Mouse (Mus musculus) embryonic fibroblast, embryonic 13.5 days (primary cell): ENCODE results near the gene Igsf21.

Source experiments
- CTCF ChIP-seq: IDR thresholded peaks from 2 replicates; pipeline ENCODE4 v1.5.1; 2011; ENCODE audit warnings: mild to moderate bottlenecking, control low read depth, low read length, moderate library complexity, borderline replicate concordance; ENCODE audit not compliant: insufficient read depth
- POLR2A ChIP-seq: IDR thresholded peaks from 2 replicates; pipeline ENCODE4 v1.6.1; 2011; ENCODE audit warnings: low read depth, mild to moderate bottlenecking, control low read depth, low read length, moderate library complexity

- TF ChIP-seq CTCF (no peak), POLR2A (no peak)
Observed at GRCm38 (mm10) chr4:140246180-140247005, at the start of gene Igsf21.
